Mouse (Mus musculus): ENCODE data around the gene Ibsp. TPM values are rescaled to one million over a fixed set of nuclear protein-coding genes. Genes with fewer than 3 reads are reported as not detected.

The Ibsp gene
- polyA plus RNA-seq, 1 experiment from 2014 or later = 0.26 TPM

DNA sequence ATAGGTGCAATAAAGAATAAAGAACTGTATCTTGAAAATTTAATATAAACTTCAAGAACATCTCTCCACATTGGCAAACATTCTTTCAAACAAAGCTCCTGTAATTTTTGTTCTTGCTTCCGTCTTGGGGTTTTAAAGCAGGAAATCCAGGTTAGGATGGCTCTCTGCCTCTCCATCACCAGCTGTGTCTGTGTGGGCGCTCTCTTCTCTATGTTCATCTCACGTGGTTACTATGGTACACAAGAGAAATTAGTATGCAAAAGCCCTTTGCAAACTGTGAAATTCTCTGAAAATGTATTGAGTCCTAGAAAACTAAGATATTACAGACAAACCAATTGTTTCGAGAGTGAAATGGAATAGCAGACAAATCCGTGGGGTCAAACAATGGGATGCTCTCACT lies 30.4 kb downstream of the Ibsp start:
- no peak overlapping the region for H3K27ac ChIP-seq (replicated peaks)
- 77% methylated on average over 5 of the region's 5 CpGs for WGBS
- no peaks in the 10 kb centered on the region for H3K9me3 ChIP-seq
- H3K4me3 ChIP-seq = no peak overlapping the region
- H3K27me3 ChIP-seq = no peaks in the 10 kb centered on the region
- no peaks in the 10 kb centered on the region for H3K36me3 ChIP-seq
- no peak overlapping the region for H3K4me2 ChIP-seq
- H3K4me1 ChIP-seq (replicated peaks) = no peaks in the 10 kb centered on the region
- no peak for ATAC-seq (ENCODE audit: low FRiP score, low read depth)
- H3K9ac ChIP-seq = no peak overlapping the region

DNA sequence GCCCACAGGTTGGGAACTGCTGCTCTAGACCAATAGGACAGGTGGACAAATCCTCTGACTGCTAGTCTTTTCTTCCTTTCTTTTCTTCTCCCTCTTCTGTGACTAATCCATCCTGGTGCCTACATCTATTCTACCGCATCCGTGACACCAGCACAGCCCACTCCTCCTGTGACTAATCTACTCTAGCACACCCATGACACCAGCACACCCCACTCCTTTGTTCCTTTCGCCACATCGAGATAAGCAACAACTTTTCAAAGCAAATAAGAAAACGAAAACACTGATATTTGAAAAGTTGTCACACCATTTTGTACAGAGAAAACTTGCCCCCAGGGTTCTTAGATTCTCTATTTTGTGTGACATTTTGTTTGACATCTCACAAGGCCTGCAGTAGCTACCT lies 31.1 kb downstream of the Ibsp start:
- ATAC-seq (ENCODE audit: low FRiP score, low read depth) = no peak
- H3K4me3 ChIP-seq = no peak overlapping the region
- WGBS = 54% methylated on average over 5 of the region's 5 CpGs

DNA sequence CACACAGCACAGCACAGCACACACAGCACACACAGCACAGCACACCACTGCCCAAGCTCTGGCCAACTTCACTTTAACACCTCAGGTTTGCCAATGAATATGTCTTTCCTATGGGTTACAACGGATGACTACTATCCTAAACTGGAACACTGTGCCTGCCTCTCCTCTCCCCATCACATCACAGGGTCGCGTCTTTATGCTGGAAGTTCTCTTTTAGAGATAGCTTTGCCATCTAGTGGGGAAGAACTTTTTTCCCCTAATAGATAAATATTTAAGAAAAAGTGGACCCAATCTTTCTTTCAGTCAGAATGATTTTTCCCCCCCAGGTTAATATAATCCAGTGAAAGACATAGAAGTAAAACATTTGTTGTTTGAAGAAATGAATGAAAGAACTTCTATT lies 33.3 kb downstream of the Ibsp start:
- Histone ChIP-seq H3K9ac (no peak overlapping the region), H3K9me3 (no peaks in the 10 kb centered on the region), H3K27ac (replicated peaks) (no peak overlapping the region), H3K36me3 (no peaks in the 10 kb centered on the region), H3K4me3 (no peak overlapping the region), H3K27me3 (no peaks in the 10 kb centered on the region), H3K4me2 (no peak overlapping the region), H3K4me1 (replicated peaks) (no peaks in the 10 kb centered on the region)
- 74% methylated on average over 3 of the region's 3 CpGs for WGBS
- ATAC-seq (ENCODE audit: low FRiP score, low read depth) = no peak

More for the DNA sequence above, 31.1 kb downstream of the Ibsp start:
- no peak overlapping the region for H3K9ac ChIP-seq
- no peaks in the 10 kb centered on the region for H3K27me3 ChIP-seq
- no peak overlapping the region for H3K4me2 ChIP-seq
- H3K27ac ChIP-seq (replicated peaks) = no peak overlapping the region
- H3K9me3 ChIP-seq = no peaks in the 10 kb centered on the region
- H3K4me1 ChIP-seq (replicated peaks) = no peaks in the 10 kb centered on the region
- no peaks in the 10 kb centered on the region for H3K36me3 ChIP-seq

DNA sequence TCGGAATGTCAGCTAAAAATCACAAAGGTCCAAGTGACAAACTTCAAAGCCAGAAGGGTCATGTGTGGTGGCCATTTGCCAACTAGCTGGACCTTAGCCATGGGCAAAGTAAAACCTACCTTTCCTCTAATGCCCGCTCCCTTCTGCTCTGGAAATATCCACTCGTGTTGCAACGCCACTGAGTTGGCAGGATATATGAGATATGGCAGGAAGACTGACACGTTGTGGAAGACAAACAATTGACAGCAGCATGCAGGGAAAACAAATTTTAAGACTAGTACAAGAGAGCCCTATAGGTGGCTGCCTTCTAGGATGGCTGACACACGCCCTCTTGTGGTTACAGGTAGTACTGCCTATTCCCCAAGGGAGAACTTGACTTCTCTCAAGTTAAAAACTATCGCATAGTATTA lies 34.3 kb downstream of the Ibsp start:
- 44% methylated on average over 7 of the region's 7 CpGs for WGBS
- no peaks in the 10 kb centered on the region for H3K27me3 ChIP-seq
- no peak overlapping the region for H3K4me2 ChIP-seq
- H3K9ac ChIP-seq = no peak overlapping the region
- no peak overlapping the region for H3K4me3 ChIP-seq
- no peak overlapping the region for H3K27ac ChIP-seq (replicated peaks)
- 0 out of 2 replicates have a peak, but pooled peaks have one; percentile 54 for ATAC-seq (ENCODE audit: low FRiP score, low read depth)
- H3K9me3 ChIP-seq = no peaks in the 10 kb centered on the region
- H3K36me3 ChIP-seq = no peaks in the 10 kb centered on the region
- H3K4me1 ChIP-seq (replicated peaks) = no peaks in the 10 kb centered on the region

DNA sequence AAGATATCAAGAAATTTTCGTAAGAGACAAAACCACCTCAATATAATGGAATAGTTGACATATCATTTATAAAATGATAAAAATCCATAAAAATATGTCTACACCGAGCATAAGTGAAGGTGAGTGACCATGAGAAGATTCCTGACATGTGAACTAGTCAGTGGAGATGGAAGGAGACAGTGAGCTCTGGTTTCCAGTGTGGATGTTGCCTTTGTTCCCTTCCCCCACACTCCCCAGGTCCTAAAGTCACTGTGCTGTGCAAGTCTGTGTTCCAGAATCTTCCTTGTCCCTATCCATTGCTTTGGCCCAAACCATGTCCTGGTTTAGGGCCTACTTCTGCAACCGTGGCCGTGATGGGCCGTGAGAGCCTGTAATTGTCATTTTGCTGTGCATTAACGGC lies 34.7 kb downstream of the Ibsp start:
- ATAC-seq (ENCODE audit: low FRiP score, low read depth) = no peak
- no peak overlapping the region for H3K4me2 ChIP-seq
- H3K4me3 ChIP-seq = no peak overlapping the region
- no peak overlapping the region for H3K27ac ChIP-seq (replicated peaks)
- H3K27me3 ChIP-seq = no peaks in the 10 kb centered on the region
- WGBS = 77% methylated on average over 6 of the region's 6 CpGs
- no peak overlapping the region for H3K9ac ChIP-seq
- H3K36me3 ChIP-seq = no peaks in the 10 kb centered on the region
- H3K9me3 ChIP-seq = no peaks in the 10 kb centered on the region
- H3K4me1 ChIP-seq (replicated peaks) = no peaks in the 10 kb centered on the region

DNA sequence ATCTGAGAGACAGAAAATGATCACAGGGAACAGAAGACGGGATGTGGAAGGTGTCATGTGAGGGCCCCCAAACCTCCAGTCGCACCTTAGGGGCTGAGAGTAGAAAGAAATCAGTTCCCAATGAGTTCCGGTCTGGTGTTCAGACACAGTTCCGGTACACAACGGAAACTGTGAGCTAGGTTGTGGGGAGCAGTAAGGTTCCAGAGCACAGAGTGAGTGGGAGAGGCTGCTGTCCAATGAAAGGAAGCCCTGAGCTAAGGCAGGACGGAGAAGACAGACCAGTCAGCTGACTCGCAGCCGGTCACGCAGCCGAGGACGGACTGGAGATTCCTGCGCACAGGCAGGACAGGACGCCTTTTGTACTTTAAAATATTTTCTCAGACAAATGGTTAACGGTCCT lies 35.5 kb downstream of the Ibsp start:
- Histone ChIP-seq H3K9me3 (no peaks in the 10 kb centered on the region), H3K36me3 (no peaks in the 10 kb centered on the region), H3K4me1 (replicated peaks) (no peaks in the 10 kb centered on the region), H3K4me3 (no peak overlapping the region), H3K27me3 (no peaks in the 10 kb centered on the region), H3K4me2 (no peak overlapping the region), H3K27ac (replicated peaks) (no peak overlapping the region), H3K9ac (no peak overlapping the region)
- ATAC-seq (ENCODE audit: low FRiP score, low read depth) = no peak
- 88% methylated on average over 14 of the region's 14 CpGs for WGBS

DNA sequence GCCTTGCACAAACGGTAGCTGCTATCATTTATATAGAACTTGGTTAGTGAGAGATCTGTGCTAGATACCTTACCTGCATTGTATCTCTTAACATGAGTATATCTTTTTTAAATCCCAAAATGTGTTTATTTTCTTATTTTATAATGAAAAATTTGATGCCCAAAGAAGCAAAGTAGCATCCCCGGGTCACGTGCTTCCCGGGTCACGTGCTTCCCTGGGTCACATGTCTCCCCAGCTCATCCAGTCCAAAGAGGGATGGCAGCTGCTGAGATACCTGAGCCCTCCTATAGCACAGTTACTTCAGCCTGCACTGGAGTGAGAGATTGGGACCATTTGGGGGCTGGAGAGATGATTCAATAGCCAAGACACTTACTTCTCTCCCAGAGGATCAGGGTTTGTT lies 37.0 kb downstream of the Ibsp start:
- no peak for ATAC-seq (ENCODE audit: low FRiP score, low read depth)
- no peak overlapping the region for H3K4me3 ChIP-seq
- 90% methylated on average over 5 of the region's 5 CpGs for WGBS
- H3K27me3 ChIP-seq = no peaks in the 10 kb centered on the region
- H3K9ac ChIP-seq = no peak overlapping the region
- no peaks in the 10 kb centered on the region; the same call in 1 of the 2 replicates for H3K4me1 ChIP-seq (replicated peaks)
- no peak overlapping the region for H3K4me2 ChIP-seq
- no peaks in the 10 kb centered on the region for H3K9me3 ChIP-seq
- no peaks in the 10 kb centered on the region for H3K36me3 ChIP-seq
- no peak overlapping the region for H3K27ac ChIP-seq (replicated peaks)

DNA sequence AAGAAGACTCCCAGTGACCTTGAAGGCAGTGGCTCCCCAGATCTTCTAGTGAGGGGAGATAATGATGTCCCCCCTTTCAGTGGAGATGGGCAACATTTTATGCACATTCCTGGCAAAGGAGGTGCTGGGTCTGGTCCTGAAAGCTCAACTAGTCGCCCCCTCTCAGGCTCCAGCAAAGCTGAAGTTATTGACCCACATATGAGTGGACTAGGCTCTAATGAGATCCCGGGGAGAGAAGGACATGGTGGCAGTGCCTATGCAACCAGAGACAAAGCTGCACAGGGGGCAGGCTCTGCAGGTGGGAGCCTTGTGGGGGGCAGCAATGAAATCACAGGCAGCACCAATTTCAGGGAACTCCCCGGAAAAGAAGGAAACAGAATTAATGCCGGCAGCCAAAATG lies 38.5 kb downstream of the Ibsp start:
- no peak overlapping the region for H3K4me2 ChIP-seq
- ATAC-seq (ENCODE audit: low FRiP score, low read depth) = no peak
- H3K27me3 ChIP-seq = no peaks in the 10 kb centered on the region
- no peaks in the 10 kb centered on the region for H3K36me3 ChIP-seq
- H3K4me3 ChIP-seq = no peak overlapping the region
- H3K4me1 ChIP-seq (replicated peaks) = no peaks in the 10 kb centered on the region; the same call in 1 of the 2 replicates
- H3K27ac ChIP-seq (replicated peaks) = no peak overlapping the region
- H3K9me3 ChIP-seq = no peaks in the 10 kb centered on the region
- WGBS = 72% methylated on average over 4 of the region's 4 CpGs
- no peak overlapping the region for H3K9ac ChIP-seq

DNA sequence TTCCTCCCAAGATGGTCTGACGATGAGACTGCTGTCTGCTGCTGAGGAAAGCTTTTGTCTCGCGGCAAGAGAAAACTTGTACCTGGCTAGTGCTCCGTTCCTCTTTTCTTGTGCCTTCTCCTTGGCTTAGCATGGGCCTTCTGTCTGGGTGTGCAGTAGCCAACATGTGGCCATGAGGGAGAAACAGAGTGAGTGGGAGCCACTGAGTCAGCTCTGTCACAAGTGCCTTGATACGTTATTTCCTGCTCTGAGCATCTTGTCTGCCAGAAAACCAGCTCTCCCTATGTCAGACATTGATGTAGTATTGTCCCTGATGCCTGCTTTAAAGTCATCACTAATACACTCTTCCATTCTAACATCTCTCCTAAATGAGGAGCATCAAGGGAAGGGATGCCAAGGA lies 40.0 kb downstream of the Ibsp start:
- Histone ChIP-seq H3K9ac (no peak overlapping the region), H3K9me3 (no peaks in the 10 kb centered on the region), H3K27me3 (no peaks in the 10 kb centered on the region), H3K4me3 (no peak overlapping the region), H3K4me2 (no peak overlapping the region), H3K27ac (replicated peaks) (no peak overlapping the region), H3K4me1 (replicated peaks) (no peaks in the 10 kb centered on the region; the same call in 1 of the 2 replicates), H3K36me3 (no peaks in the 10 kb centered on the region)
- 82% methylated on average over 5 of the region's 5 CpGs for WGBS
- ATAC-seq (ENCODE audit: low FRiP score, low read depth) = no peak

DNA sequence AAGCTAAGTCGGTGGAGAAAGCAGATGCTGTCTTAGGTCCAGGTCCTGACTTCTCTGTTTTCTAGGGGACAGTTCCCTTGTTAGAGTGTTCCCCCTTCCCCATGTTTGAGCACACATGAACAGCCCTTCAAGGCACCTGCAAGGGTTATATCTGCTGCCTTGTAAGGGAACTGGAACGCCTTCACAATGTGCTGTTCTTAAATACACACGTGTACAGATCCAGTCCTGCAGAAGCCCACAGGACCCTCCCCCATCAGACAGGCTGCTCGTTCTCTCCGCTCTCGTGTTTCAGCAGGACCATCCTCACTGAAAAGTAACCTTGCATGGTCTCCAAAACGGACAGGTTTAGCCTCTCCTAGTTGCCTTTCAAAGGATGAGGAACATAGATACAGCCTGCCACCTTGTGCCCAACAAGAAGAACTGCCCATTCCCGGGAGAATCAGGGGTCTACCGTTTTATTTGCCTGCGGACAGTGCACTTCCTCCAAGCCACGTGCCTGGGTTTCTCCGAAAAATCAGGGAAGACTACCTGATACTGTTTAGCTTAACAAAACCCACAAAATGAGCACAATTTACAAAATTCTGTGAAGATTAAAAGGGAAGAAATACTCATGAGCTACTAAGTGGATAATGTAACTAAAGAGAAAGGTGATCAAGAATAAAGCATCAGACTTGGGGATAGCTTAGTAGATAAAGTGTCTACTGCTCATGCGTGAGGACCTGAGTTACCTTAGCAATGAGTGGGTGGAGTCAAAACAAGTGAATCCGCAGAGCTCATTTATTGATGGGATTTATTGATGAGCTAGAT lies 40.9 kb downstream of the Ibsp start:
- no peak overlapping the region for H3K4me3 ChIP-seq

DNA sequence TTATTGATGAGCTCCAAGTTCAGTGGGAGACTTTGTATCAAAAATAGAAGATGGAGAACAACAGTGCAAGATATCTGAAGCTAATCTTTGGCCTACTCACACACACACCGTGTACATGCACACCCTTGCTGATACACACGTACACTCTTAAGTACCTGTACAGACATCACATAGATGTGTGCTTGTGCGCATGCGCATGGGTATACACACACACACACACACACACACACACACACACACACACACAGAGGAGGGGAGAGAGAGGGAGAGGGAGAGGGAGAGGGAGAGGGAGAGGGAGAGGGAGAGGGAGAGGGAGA lies 41.5 kb downstream of the Ibsp start:
- Histone ChIP-seq H3K36me3 (no peaks in the 10 kb centered on the region), H3K27me3 (no peaks in the 10 kb centered on the region), H3K4me3 (no peak overlapping the region), H3K4me1 (replicated peaks) (no peaks in the 10 kb centered on the region; the same call in 1 of the 2 replicates), H3K4me2 (peak overlapping the region; percentile 32; the same call in 1 of the 2 replicates), H3K9me3 (no peaks in the 10 kb centered on the region), H3K27ac (replicated peaks) (no peak overlapping the region), H3K9ac (no peak overlapping the region)
- 85% methylated on average over 4 of the region's 4 CpGs for WGBS
- no peak for ATAC-seq (ENCODE audit: low FRiP score, low read depth)

More for the DNA sequence above, 40.9 kb downstream of the Ibsp start:
- no peak overlapping the region for H3K27ac ChIP-seq (replicated peaks)
- H3K36me3 ChIP-seq = no peaks in the 10 kb centered on the region
- H3K27me3 ChIP-seq = no peaks in the 10 kb centered on the region
- H3K9me3 ChIP-seq = no peaks in the 10 kb centered on the region
- 22% methylated on average over 14 of the region's 14 CpGs for WGBS
- no peaks in the 10 kb centered on the region; the same call in 1 of the 2 replicates for H3K4me1 ChIP-seq (replicated peaks)
- peak overlapping the region; percentile 32 for H3K4me2 ChIP-seq
- H3K9ac ChIP-seq = 0 out of 2 replicates have a peak overlapping the region, but pooled peaks have one; percentile 14
- peak; percentile 81 for ATAC-seq (ENCODE audit: low FRiP score, low read depth)

DNA sequence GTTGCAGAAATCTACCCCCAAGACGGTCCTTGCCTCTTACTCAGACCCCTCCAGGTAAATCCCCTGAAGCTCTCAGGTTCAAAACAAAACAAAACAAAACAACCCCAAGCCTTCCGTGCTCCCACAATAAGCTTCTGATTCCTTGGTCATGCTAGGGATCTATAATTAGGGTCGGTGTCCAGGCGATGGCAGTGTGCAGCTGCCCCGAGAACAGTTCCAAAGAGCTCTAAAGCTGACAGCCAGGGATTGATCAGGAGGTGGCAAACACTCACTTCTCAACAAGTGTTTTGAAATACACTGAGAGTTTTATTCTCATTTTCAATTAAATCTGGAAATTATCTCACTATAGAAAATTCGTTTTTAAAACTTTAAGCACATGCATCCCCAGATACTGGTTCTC lies 43.9 kb downstream of the Ibsp start:
- H3K4me3 ChIP-seq = no peak overlapping the region
- ATAC-seq (ENCODE audit: low FRiP score, low read depth) = no peak
- no peaks in the 10 kb centered on the region; the same call in 1 of the 2 replicates for H3K4me1 ChIP-seq (replicated peaks)
- no peak overlapping the region for H3K9ac ChIP-seq
- no peak overlapping the region for H3K27ac ChIP-seq (replicated peaks)
- H3K9me3 ChIP-seq = no peaks in the 10 kb centered on the region
- WGBS = 37% methylated on average over 6 of the region's 6 CpGs
- no peaks in the 10 kb centered on the region for H3K27me3 ChIP-seq
- H3K4me2 ChIP-seq = no peak overlapping the region
- no peaks in the 10 kb centered on the region for H3K36me3 ChIP-seq

Measured in hindbrain, embryonic 15.5 days (tissue).